Mouse (Mus musculus): ENCODE data around the gene Odf3l2.

GRCm38 (mm10) chr10:79681591-79682245 is 36.2 kb upstream of the Odf3l2 start, which contains the start of gene Cdc34:
- TF ChIP-seq CTCF (IDR thresholded peaks at IDR 0.05) (peak; percentile 58), EP300 (IDR thresholded peaks at IDR 0.05) (no peak)

Data from lung, postnatal 0 days (tissue).